Mouse (Mus musculus): ENCODE results near the gene Hsd17b14. TPM values are rescaled to one million over a fixed set of nuclear protein-coding genes. Genes with fewer than 3 reads are reported as not detected.
A peak's percentile ranks its signal among the peaks of the same experiment; 100 is the strongest.

The Hsd17b14 gene
- total RNA-seq, 2 experiments from 2014 or later, result not detected

- no peak for ATAC-seq (replicated peaks; ENCODE audit: low FRiP score, poor library complexity, severe bottlenecking)
Measured at GRCm38 (mm10) chr7:45561624-45562520, 7.2 kb downstream of the Hsd17b14 start.

GRCm38 (mm10) chr7:45564811-45565210, 10.1 kb downstream of the Hsd17b14 start:
- no peak for ATAC-seq (replicated peaks; ENCODE audit: low FRiP score, poor library complexity, severe bottlenecking)

- ATAC-seq (replicated peaks; ENCODE audit: low FRiP score, poor library complexity, severe bottlenecking), result no peak
Measured at GRCm38 (mm10) chr7:45565446-45565845, 10.8 kb downstream of the Hsd17b14 start.

- no peak for ATAC-seq (replicated peaks; ENCODE audit: low FRiP score, poor library complexity, severe bottlenecking)
Measured at GRCm38 (mm10) chr7:45567112-45567779, 12.6 kb downstream of the Hsd17b14 start.

GRCm38 (mm10) chr7:45567780-45568516, 13.3 kb downstream of the Hsd17b14 start:
- peak; percentile 92 for ATAC-seq (replicated peaks; ENCODE audit: low FRiP score, poor library complexity, severe bottlenecking)

GRCm38 (mm10) chr7:45568601-45569473, 14.1 kb downstream of the Hsd17b14 start:
- ATAC-seq (replicated peaks; ENCODE audit: low FRiP score, poor library complexity, severe bottlenecking), result no peak

- peak; percentile 85 for ATAC-seq (replicated peaks; ENCODE audit: low FRiP score, poor library complexity, severe bottlenecking)
Measured at GRCm38 (mm10) chr7:45570103-45570741, 15.5 kb downstream of the Hsd17b14 start, which contains the start of gene Bcat2. Gene Bcat2, plus strand, starts transcription at chr7:45570153.

GRCm38 (mm10) chr7:45571966-45572365, 17.3 kb downstream of the Hsd17b14 start:
- no peak for ATAC-seq (replicated peaks; ENCODE audit: low FRiP score, poor library complexity, severe bottlenecking)

GRCm38 (mm10) chr7:45573954-45574353, 19.3 kb downstream of the Hsd17b14 start:
- ATAC-seq (replicated peaks; ENCODE audit: low FRiP score, poor library complexity, severe bottlenecking), result no peak

GRCm38 (mm10) chr7:45574472-45575379, 20.0 kb downstream of the Hsd17b14 start:
- ATAC-seq (replicated peaks; ENCODE audit: low FRiP score, poor library complexity, severe bottlenecking), result no peak

GRCm38 (mm10) chr7:45585923-45586322, 31.2 kb downstream of the Hsd17b14 start:
- no peak for ATAC-seq (replicated peaks; ENCODE audit: low FRiP score, poor library complexity, severe bottlenecking)

GRCm38 (mm10) chr7:45587631-45588592, 33.2 kb downstream of the Hsd17b14 start:
- ATAC-seq (replicated peaks; ENCODE audit: low FRiP score, poor library complexity, severe bottlenecking), result no peak

- peak; percentile 87 for ATAC-seq (replicated peaks; ENCODE audit: low FRiP score, poor library complexity, severe bottlenecking)
Measured at GRCm38 (mm10) chr7:45589173-45589572, 34.5 kb downstream of the Hsd17b14 start.

- no peak for ATAC-seq (replicated peaks; ENCODE audit: low FRiP score, poor library complexity, severe bottlenecking)
Measured at GRCm38 (mm10) chr7:45589898-45590297, 35.2 kb downstream of the Hsd17b14 start.

- no peak for ATAC-seq (replicated peaks; ENCODE audit: low FRiP score, poor library complexity, severe bottlenecking)
Measured at GRCm38 (mm10) chr7:45590874-45591273, 36.2 kb downstream of the Hsd17b14 start.

GRCm38 (mm10) chr7:45591880-45592279, 37.2 kb downstream of the Hsd17b14 start:
- ATAC-seq (replicated peaks; ENCODE audit: low FRiP score, poor library complexity, severe bottlenecking), result no peak

Measured in erythroblast, adult 5-6 weeks (primary cell).